Mouse (Mus musculus) thymus, postnatal 4 days (tissue): ENCODE measurements around the gene Uck2.

ENCODE experiments used
- DNase-seq: peaks from one replicate; pipeline ENCODE4 v3.0.0; 2021

Gene Uck2

GRCm38 (mm10) chr1:167249881-167250280 lies 35.2 kb downstream of the Uck2 start:
- DNase-seq, result no peak

- DNase-seq, result no peak
Measured at GRCm38 (mm10) chr1:167249252-167249651, 35.9 kb downstream of the Uck2 start.

- DNase-seq, result peak; percentile 67
Measured at GRCm38 (mm10) chr1:167247886-167248285, 37.2 kb downstream of the Uck2 start.

DNA sequence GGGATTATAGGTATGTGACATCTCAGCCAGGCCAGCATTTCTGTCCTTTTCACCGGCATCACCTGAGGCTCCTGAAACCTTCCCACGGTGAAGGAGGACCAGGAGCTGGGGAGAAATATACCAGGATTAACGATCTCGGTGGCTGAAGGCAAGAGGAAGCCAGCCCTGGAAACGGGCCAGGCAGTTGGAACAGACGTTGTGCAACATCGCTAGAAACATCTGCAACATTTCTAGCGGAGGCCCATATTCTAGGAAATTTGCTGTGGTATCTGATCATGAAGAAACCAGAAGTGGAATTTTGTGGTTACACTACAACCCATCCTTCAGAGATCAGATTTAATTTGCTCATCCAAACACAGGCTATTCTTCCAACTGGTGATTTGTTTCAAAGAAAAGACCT lies 38.1 kb downstream of the Uck2 start:
- peak; percentile 55 for DNase-seq

DNA sequence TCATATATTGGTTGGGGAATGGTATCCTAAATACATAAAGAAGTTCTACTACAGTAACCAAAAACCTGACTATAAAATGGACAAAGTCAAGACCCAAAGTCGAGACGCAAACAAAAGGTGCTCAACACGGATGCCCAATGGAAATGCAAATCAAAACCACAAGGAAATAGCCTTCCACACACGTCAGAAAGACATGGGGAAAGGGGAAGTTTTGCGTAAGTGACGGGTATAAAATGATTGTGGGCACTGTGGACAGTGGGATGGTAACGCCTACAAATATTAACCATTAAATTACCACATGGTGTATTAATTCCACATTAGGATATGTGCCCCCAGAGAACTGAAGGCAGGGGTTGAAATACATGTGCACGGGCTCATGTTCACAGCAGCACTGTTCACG lies 38.8 kb downstream of the Uck2 start:
- DNase-seq, result no peak

DNA sequence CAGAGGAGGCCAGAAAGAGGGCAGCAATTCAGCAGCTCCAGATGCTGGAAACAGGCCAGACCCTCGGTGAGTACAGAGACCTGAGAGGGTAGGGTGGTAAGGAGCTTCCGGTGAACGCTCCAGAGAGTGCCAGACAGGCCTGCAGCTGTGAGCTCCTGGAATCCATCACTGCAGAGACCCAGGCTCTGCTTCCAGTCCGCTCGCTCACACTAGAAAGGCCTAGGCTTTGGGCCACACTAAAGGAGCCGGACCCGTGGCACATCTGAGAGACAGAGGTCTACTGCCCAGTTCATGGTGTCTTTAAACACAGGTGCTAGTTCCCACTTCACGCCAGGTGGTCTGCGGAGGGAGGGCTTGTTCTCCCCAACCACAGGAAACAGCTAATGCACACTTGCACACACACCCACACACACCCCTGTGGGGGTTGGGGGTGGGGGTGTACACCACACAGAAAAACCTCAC lies 39.9 kb downstream of the Uck2 start:
- peak; percentile 76 for DNase-seq

DNA sequence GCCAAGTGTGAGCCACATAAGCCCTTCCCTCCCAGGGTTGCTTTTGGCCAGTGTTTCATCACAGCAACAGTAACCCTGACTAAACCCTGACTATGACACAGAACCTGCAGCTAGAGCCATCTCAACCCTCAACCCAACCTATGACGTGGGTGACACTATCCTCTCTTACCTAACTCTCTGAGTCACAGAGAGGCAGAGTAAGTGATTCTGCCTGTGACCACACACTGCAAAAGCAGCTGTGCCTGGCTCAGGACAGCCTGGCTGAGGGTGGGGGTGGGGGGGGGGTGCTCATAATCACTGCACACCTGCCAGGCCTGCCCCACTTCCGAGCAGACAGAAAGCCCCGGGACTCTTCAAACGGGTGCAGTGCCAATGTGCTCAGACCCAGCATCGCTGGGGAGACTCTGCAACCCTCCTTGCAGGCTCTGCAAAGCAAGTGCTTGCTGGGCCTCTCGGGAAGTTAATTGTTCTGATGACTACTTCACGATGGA lies 42.9 kb downstream of the Uck2 start:
- peak; percentile 80 for DNase-seq

DNA sequence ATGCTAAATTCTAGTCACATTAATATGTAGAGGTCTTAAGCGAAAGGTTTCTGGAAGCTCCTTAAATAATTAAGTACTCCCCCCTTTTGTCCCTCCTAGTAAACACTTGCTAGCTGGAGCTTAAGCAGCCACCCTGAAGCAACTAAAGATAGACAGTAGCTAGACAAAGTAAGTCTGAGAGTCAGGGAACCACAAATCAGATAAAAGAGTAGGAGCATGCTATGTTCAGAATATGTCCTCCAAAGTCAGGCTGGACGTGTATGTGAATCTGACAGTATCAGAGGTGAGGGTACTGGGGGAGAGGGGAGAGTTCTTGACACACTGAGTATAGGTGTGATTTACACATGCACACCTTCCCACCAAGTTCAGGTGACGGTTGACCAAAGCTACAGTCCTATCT lies 43.6 kb downstream of the Uck2 start:
- DNase-seq, result no peak

DNA sequence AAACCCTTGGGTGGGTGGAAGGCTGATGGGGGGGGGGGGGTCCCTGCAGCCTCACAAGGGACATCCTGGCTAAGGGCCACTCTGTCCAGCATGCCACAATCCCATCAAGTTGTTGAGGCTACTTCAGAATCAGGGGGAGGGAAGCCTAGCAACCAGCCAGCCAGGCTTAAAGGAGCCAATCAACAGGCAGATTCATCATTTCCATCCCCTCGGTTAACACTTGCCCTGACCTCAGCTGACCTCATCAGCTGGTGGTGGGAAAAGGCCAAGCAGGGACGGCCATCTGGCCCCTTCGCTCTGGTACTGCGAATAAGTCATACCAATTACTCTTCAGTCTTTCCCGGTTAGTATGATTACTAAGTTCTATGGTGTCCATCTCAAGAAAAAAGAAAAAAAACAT lies 44.8 kb downstream of the Uck2 start:
- no peak for DNase-seq

- no peak for DNase-seq
Measured at GRCm38 (mm10) chr1:167239916-167240315, 45.2 kb downstream of the Uck2 start.

- no peak for DNase-seq
Measured at GRCm38 (mm10) chr1:167237798-167238197, 47.3 kb downstream of the Uck2 start.

DNA sequence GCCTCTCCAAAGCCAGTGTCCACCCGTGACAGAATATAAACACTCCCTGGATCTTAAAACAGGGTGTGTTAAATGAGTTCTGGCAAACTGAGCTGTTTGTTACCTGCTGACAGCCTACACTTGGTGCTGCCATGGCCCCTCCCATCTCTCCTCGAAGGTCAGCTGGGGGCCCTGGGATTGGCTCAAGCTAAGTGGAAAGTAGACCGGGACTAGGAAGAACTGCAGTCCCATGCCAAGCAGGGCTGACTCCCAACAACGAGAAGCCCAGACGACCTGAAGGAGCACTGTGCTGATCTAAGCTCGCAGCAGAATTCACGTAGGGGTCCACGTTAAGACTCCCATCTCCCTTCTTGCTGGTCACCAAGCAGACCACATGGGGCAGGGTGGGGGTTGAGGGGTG lies 48.3 kb downstream of the Uck2 start:
- DNase-seq, result no peak

DNA sequence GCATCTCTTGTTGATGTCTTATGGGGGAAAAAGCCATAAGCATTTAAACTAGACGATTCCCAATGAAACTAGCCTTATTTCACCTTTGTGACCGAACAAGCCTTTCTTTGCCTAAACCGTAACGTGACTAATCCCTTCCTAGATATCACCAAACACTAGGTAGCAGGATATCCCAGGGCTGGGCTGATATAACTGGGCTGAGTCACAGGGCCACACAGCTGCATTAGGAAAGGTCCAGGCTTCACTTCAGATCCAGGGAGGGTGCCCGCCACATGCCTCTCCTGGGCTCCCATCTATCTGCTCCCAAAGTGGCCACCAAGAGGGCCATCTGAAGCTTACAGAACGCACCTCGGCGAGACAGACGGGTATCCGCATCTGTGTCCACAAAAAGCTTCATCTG lies 50.8 kb downstream of the Uck2 start:
- no peak for DNase-seq

DNA sequence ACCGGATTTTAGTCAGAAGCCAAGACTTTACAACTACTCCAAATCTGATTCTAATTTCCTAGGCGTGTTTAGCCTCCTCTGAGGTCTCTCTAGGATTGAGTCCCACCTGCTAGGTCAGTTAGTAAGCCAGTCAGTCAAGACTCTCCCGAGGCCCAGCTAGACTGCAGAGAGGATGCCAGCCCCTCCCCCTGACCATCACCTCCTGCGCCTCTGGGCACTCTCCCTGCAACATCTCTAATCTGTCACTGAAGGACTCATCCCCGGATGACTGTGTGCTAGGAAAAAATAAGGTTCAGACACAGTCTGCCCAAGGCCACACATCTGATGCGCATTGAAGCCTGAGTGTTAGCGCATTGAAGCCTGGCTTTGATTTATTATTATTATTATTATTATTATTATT lies 52.2 kb downstream of the Uck2 start:
- DNase-seq, result no peak

GRCm38 (mm10) chr1:167231612-167232283 lies 53.4 kb downstream of the Uck2 start:
- DNase-seq, result peak; percentile 82

GRCm38 (mm10) chr1:167230930-167231611 lies 54.0 kb downstream of the Uck2 start:
- DNase-seq, result no peak

DNA sequence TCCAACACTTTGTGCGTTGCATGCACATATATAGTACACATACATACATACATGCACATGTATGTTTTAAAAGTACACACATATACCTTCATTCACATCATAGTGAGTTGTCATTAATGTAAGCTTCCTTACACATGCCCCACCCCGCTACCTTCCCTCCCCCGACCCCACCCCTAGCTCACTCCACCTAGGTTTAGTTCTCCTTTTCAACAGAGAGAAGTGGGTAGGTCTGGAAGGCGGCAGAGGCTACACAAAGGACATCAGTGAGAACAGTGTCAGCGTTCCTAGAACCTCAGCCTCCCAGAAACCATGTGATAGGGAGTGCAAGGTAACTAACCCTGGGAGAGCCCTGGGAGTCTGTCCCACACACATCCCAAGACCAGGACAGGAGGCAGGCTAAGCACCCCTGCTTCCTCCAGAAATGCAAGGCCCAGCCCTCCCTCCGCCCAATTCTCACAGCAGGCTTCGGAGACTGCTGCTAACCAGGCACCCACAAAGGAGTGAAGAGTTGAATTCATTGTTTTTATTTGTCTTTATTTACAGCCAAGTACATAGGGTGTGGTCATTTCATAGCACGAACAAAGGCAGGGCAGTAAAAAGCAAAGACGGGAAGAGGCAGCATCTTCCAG lies 62.6 kb downstream of the Uck2 start:
- no peak for DNase-seq

GRCm38 (mm10) chr1:167220303-167221174 lies 64.6 kb downstream of the Uck2 start:
- DNase-seq, result peak; percentile 88

GRCm38 (mm10) chr1:167215460-167215859 lies 69.7 kb downstream of the Uck2 start:
- no peak for DNase-seq

DNA sequence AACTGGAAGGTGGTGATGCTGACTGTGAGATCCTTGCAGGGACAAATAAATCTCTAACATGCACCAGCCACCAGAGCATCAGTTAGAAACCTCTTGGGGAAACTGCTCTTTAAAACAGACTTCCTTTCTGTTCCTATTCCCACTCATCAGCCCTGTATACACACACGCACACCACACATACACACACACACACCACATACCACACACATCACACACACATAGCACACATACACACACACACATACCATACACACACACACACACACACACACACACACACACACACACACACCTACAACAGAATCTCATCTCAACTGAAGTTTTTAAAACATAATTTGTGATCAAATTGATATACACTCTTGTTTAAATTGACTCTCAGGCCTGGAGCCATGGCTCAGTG lies 72.4 kb downstream of the Uck2 start:
- no peak for DNase-seq

GRCm38 (mm10) chr1:167211979-167212614 lies 73.0 kb downstream of the Uck2 start:
- DNase-seq, result peak; percentile 68

- DNase-seq, result no peak
Measured at GRCm38 (mm10) chr1:167208816-167209215, 76.3 kb downstream of the Uck2 start.
